Mouse (Mus musculus) bone marrow macrophage, adult 2 months (primary cell): ENCODE results near the gene Atp10a.

Experiments
- CTCF ChIP-seq: IDR thresholded peaks from 2 replicates; pipeline ENCODE4 v1.5.1; 2012; ENCODE audit warnings: low read depth, mild to moderate bottlenecking, low read length, moderate library complexity
- POLR2A ChIP-seq: IDR thresholded peaks from 2 replicates; pipeline ENCODE4 v1.6.1; 2012; ENCODE audit warnings: mild to moderate bottlenecking, low read depth, low read length, borderline replicate concordance

GRCm38 (mm10) chr7:58730201-58730600 lies 74.2 kb downstream of the Atp10a start:
- no peak for TF ChIP-seq POLR2A
- TF ChIP-seq CTCF: no peak
